Mouse (Mus musculus): ENCODE measurements at regions not wholly inside any gene's neighbourhood (a gene's known extent, or its start where the extent isn't known, plus 50 kb on each side); places are given as distances from the start of the nearest gene placed in this dataset.

DNA sequence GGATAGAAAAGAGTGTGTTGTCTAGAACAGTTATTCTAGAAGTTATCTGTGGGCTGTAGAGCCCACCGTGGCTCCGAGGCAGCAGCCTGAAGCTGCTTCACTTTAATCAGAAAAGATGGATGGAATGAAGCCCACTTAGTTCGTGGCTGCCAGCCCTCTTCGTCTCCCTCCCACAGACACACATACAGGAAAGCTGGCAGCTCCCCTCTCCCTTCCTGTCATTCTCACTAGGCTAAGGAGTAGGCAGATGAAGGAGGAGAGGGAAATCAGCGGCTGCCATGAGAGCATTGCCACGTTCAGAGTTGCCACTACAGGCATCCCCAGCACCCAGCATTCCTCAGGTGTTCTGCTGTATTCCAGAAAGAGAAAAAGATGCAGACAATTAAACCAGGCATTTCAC lies 435.9 kb downstream of the Elavl2 start:
- H3K36me3 ChIP-seq (ENCODE audit: control insufficient read depth, insufficient read depth, low read length), result no peaks in the 10 kb centered on the region
- peak; percentile 34; the same call in 1 of the 2 replicates for ATAC-seq
- H3K4me3 ChIP-seq (ENCODE audit: low read depth, low read length), result no peak overlapping the region
- no peaks in the 10 kb centered on the region for H3K27me3 ChIP-seq (replicated peaks; ENCODE audit: control insufficient read depth, insufficient read depth, low read length)
- peak; percentile 55 for DNase-seq (ENCODE audit: low spot score)
- no peak overlapping the region for H3K27ac ChIP-seq (ENCODE audit: low read depth, low read length)
- H3K9ac ChIP-seq (ENCODE audit: low read length), result no peak overlapping the region
- no peaks in the 10 kb centered on the region for H3K9me3 ChIP-seq (replicated peaks; ENCODE audit: control insufficient read depth, low read length)
- H3K4me2 ChIP-seq (ENCODE audit: low read length), result no peak overlapping the region
- H3K4me1 ChIP-seq (ENCODE audit: control insufficient read depth, insufficient read depth, low read length), result no peaks in the 10 kb centered on the region
- WGBS, result 68% methylated on average over 6 of the region's 6 CpGs

GRCm38 (mm10) chr4:90943687-90944385 lies 456.7 kb downstream of the Elavl2 start:
- ATAC-seq, result peak; percentile 72; the same call in 1 of the 2 replicates
- Histone ChIP-seq H3K9me3 (replicated peaks; ENCODE audit: control insufficient read depth, low read length) (no peaks in the 10 kb centered on the region), H3K27ac (ENCODE audit: low read depth, low read length) (no peak overlapping the region), H3K4me1 (ENCODE audit: control insufficient read depth, insufficient read depth, low read length) (no peaks in the 10 kb centered on the region), H3K9ac (ENCODE audit: low read length) (no peak overlapping the region), H3K4me3 (ENCODE audit: low read depth, low read length) (no peak overlapping the region), H3K4me2 (ENCODE audit: low read length) (no peak overlapping the region), H3K27me3 (replicated peaks; ENCODE audit: control insufficient read depth, insufficient read depth, low read length) (no peaks in the 10 kb centered on the region), H3K36me3 (ENCODE audit: control insufficient read depth, insufficient read depth, low read length) (no peaks in the 10 kb centered on the region)
- DNase-seq (ENCODE audit: low spot score), result peak; percentile 45
- 32% methylated on average over 4 of the region's 4 CpGs for WGBS

GRCm38 (mm10) chr4:90917312-90918107 lies 483.1 kb downstream of the Elavl2 start:
- Histone ChIP-seq H3K27me3 (replicated peaks; ENCODE audit: control insufficient read depth, insufficient read depth, low read length) (no peaks in the 10 kb centered on the region), H3K9me3 (replicated peaks; ENCODE audit: control insufficient read depth, low read length) (no peaks in the 10 kb centered on the region), H3K4me2 (ENCODE audit: low read length) (no peak overlapping the region), H3K36me3 (ENCODE audit: control insufficient read depth, insufficient read depth, low read length) (no peaks in the 10 kb centered on the region), H3K4me3 (ENCODE audit: low read depth, low read length) (no peak overlapping the region), H3K9ac (ENCODE audit: low read length) (no peak overlapping the region), H3K27ac (ENCODE audit: low read depth, low read length) (no peak overlapping the region), H3K4me1 (ENCODE audit: control insufficient read depth, insufficient read depth, low read length) (no peaks in the 10 kb centered on the region)
- DNase-seq (ENCODE audit: low spot score) (peak; percentile 36), ATAC-seq (peak; percentile 26; the same call in 1 of the 2 replicates)
- 84% methylated on average over 6 of the region's 6 CpGs for WGBS

DNA sequence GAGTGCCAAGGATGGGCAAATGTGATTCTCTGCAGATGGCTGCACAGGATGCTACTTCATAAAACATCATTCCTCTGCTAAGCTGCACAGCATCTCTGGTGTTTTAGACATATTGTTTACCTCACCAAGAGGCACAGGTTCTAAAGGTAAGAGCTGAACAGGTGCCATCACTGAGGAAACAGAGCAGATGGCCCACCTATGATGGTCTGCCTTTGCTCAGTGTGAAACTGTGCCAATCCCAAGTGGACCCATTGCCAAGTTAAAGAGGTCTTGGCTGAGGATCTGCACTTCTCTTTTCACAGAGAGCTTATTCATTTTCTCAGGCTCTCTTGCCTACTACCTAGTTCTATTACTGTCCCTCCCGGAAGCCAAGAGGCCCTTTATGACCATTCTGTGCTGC lies 494.3 kb downstream of the Elavl2 start:
- DNase-seq (ENCODE audit: low spot score) (peak; percentile 2), ATAC-seq (no peak)
- Histone ChIP-seq H3K4me3 (ENCODE audit: low read depth, low read length) (no peak overlapping the region), H3K4me2 (ENCODE audit: low read length) (no peak overlapping the region), H3K4me1 (ENCODE audit: control insufficient read depth, insufficient read depth, low read length) (no peaks in the 10 kb centered on the region), H3K27ac (ENCODE audit: low read depth, low read length) (no peak overlapping the region), H3K9ac (ENCODE audit: low read length) (no peak overlapping the region), H3K9me3 (replicated peaks; ENCODE audit: control insufficient read depth, low read length) (no peaks in the 10 kb centered on the region), H3K27me3 (replicated peaks; ENCODE audit: control insufficient read depth, insufficient read depth, low read length) (no peaks in the 10 kb centered on the region), H3K36me3 (ENCODE audit: control insufficient read depth, insufficient read depth, low read length) (no peaks in the 10 kb centered on the region)
- WGBS, result 85% methylated on average over 1 of the region's 1 CpGs

- Histone ChIP-seq H3K27me3 (replicated peaks; ENCODE audit: control insufficient read depth, insufficient read depth, low read length) (no peaks in the 10 kb centered on the region), H3K9ac (ENCODE audit: low read length) (no peak overlapping the region), H3K9me3 (replicated peaks; ENCODE audit: control insufficient read depth, low read length) (no peaks in the 10 kb centered on the region), H3K4me3 (ENCODE audit: low read depth, low read length) (no peak overlapping the region), H3K36me3 (ENCODE audit: control insufficient read depth, insufficient read depth, low read length) (no peaks in the 10 kb centered on the region), H3K4me2 (ENCODE audit: low read length) (no peak overlapping the region), H3K27ac (ENCODE audit: low read depth, low read length) (no peak overlapping the region), H3K4me1 (ENCODE audit: control insufficient read depth, insufficient read depth, low read length) (no peaks in the 10 kb centered on the region)
- ATAC-seq, result no peak
- WGBS, result 37% methylated on average over 7 of the region's 7 CpGs
- DNase-seq (ENCODE audit: low spot score), result no peak
Observed at GRCm38 (mm10) chr4:90868209-90868608, 532.4 kb downstream of the Elavl2 start.

DNA sequence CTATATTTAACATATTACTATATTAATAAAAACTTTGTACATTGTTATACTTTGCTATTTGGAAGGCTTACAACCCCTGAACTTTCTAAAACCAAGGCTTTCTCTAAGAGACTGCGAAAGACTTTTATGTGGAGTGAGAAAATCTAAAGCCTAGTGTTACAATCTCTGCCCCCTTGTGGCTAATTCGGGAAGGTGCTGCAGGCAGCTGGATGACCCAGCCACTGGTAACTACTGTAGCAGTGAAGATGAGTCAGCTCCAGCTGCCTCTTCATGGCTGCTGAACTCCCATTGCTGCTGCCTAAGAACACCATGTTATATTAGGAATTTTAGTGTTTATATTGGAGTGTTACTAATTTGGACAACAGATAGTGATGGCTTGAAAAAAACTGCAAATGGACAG lies 539.7 kb downstream of the Elavl2 start:
- peak; percentile 48 for DNase-seq (ENCODE audit: low spot score)
- ATAC-seq, result peak; percentile 44; the same call in 1 of the 2 replicates
- Histone ChIP-seq H3K4me3 (ENCODE audit: low read depth, low read length) (no peak overlapping the region), H3K27ac (ENCODE audit: low read depth, low read length) (no peak overlapping the region), H3K4me2 (ENCODE audit: low read length) (no peak overlapping the region), H3K4me1 (ENCODE audit: control insufficient read depth, insufficient read depth, low read length) (no peaks in the 10 kb centered on the region), H3K36me3 (ENCODE audit: control insufficient read depth, insufficient read depth, low read length) (no peaks in the 10 kb centered on the region), H3K27me3 (replicated peaks; ENCODE audit: control insufficient read depth, insufficient read depth, low read length) (no peaks in the 10 kb centered on the region), H3K9me3 (replicated peaks; ENCODE audit: control insufficient read depth, low read length) (no peaks in the 10 kb centered on the region), H3K9ac (ENCODE audit: low read length) (no peak overlapping the region)
- WGBS, result 39% methylated on average over 2 of the region's 2 CpGs

- ATAC-seq (no peak), DNase-seq (ENCODE audit: low spot score) (peak; percentile 22)
- Histone ChIP-seq H3K9me3 (replicated peaks; ENCODE audit: control insufficient read depth, low read length) (no peaks in the 10 kb centered on the region), H3K36me3 (ENCODE audit: control insufficient read depth, insufficient read depth, low read length) (no peaks in the 10 kb centered on the region), H3K9ac (ENCODE audit: low read length) (no peak overlapping the region), H3K27ac (ENCODE audit: low read depth, low read length) (no peak overlapping the region), H3K27me3 (replicated peaks; ENCODE audit: control insufficient read depth, insufficient read depth, low read length) (no peaks in the 10 kb centered on the region), H3K4me1 (ENCODE audit: control insufficient read depth, insufficient read depth, low read length) (no peaks in the 10 kb centered on the region), H3K4me2 (ENCODE audit: low read length) (no peak overlapping the region), H3K4me3 (ENCODE audit: low read depth, low read length) (no peak overlapping the region)
- WGBS, result 8% methylated on average over 3 of the region's 3 CpGs
Observed at GRCm38 (mm10) chr4:90839804-90840203, 560.8 kb downstream of the Elavl2 start.

DNA sequence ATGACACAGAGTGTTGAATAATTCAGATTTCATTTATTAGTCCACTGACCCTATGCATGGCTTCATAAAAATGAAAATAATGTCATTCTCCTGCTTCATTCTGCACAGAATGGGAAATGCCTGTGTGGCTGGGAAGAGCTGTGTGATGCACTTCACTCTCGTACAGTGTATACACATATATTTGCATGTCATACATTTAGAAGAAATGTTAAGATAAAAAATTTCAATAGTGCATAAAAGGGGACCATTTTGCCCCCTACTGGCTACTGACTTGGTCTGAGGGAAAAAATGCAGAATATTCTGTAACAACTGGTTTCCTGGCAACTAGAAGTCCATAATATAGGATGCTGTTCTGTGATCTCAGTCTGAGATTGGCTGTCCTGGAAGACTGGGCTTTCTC lies 580.5 kb downstream of the Zfp352 start:
- DNase-seq (ENCODE audit: low spot score) (peak; percentile 13), ATAC-seq (0 out of 2 replicates have a peak, but pooled peaks have one; percentile 26)
- H3K4me2 ChIP-seq (ENCODE audit: low read length), result no peak overlapping the region
- H3K9ac ChIP-seq (ENCODE audit: low read length), result no peak overlapping the region
- H3K27me3 ChIP-seq (replicated peaks; ENCODE audit: control insufficient read depth, insufficient read depth, low read length), result no peaks in the 10 kb centered on the region
- H3K36me3 ChIP-seq (ENCODE audit: control insufficient read depth, insufficient read depth, low read length), result no peaks in the 10 kb centered on the region
- 73% methylated on average over 1 of the region's 1 CpGs for WGBS
- no peak overlapping the region for H3K27ac ChIP-seq (ENCODE audit: low read depth, low read length)
- no peaks in the 10 kb centered on the region for H3K9me3 ChIP-seq (replicated peaks; ENCODE audit: control insufficient read depth, low read length)
- H3K4me3 ChIP-seq (ENCODE audit: low read depth, low read length), result no peak overlapping the region
- no peaks in the 10 kb centered on the region for H3K4me1 ChIP-seq (ENCODE audit: control insufficient read depth, insufficient read depth, low read length)

GRCm38 (mm10) chr4:90798637-90799036 lies 580.0 kb downstream of the Zfp352 start:
- WGBS, result 85% methylated on average over 3 of the region's 3 CpGs
- no peak overlapping the region for H3K9ac ChIP-seq (ENCODE audit: low read length)
- ATAC-seq (no peak), DNase-seq (ENCODE audit: low spot score) (no peak)
- H3K27ac ChIP-seq (ENCODE audit: low read depth, low read length), result no peak overlapping the region
- no peaks in the 10 kb centered on the region for H3K27me3 ChIP-seq (replicated peaks; ENCODE audit: control insufficient read depth, insufficient read depth, low read length)
- no peaks in the 10 kb centered on the region for H3K9me3 ChIP-seq (replicated peaks; ENCODE audit: control insufficient read depth, low read length)
- H3K4me2 ChIP-seq (ENCODE audit: low read length), result no peak overlapping the region
- no peak overlapping the region for H3K4me3 ChIP-seq (ENCODE audit: low read depth, low read length)
- no peaks in the 10 kb centered on the region for H3K36me3 ChIP-seq (ENCODE audit: control insufficient read depth, insufficient read depth, low read length)
- H3K4me1 ChIP-seq (ENCODE audit: control insufficient read depth, insufficient read depth, low read length), result no peaks in the 10 kb centered on the region

All from forebrain, embryonic 14.5 days (tissue).